Mouse (Mus musculus) olfactory bulb, adult 2 months (tissue): Measurements from ENCODE around the gene I830077J02Rik.

Experiments
- CTCF ChIP-seq: fragments of 200-500 bp; IDR thresholded peaks from 2 replicates; pipeline ENCODE4 v1.5.1; 2012; ENCODE audit warnings: low read depth, mild to moderate bottlenecking, low read length, moderate library complexity; ENCODE audit not compliant: insufficient read depth
- POLR2A ChIP-seq: fragments of 200-500 bp; IDR thresholded peaks from 2 replicates; pipeline ENCODE4 v1.6.1; 2012; ENCODE audit warnings: mild to moderate bottlenecking, low read depth, low read length, moderate library complexity; ENCODE audit not compliant: insufficient read depth

DNA sequence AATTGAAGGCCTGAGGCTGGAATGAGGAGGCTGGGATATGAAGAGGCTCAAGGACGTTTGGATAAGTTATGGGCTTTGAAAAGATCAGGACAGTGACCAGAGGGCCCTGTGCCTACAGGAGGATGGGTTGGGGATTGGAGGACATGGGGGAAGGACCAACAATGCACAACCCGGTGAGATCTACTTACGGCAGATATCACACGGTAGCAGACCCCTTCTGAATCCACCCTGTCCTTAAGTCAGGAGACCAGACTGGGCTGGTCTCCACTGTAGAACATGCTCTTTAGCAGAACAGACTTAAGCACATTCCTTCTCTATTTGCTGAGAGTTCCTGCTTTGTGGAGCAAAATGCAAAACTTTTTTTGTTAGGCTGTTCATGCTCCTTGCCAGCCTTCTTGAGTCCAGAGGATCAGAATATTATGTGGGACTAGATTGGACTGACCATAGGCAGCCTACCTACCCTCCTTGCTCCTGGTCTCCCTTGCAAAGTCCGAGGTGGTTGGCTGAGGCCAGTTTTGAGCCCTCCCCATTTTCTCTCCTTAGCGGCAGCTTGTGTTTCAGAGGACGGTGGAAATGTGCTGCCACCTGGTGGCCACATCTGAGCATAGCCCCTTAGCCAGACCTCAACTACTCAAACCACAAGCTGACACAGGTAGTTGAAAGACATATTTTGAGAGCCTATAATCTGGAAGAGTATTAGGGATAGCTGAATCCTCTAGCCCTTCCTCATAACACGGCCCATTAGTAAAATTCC, 32.9 kb downstream of the I830077J02Rik start:
- TF ChIP-seq POLR2A (no peak), CTCF (peak; percentile 73)
